Mouse (Mus musculus) MEL (cell line): ENCODE results near the gene Sh3d19.

Source experiments
- CTCF ChIP-seq, 3 experiments: IDR thresholded peaks in 2 of 3; conservative IDR thresholded peaks in 1 of 3; 2 replicates each; pipeline ENCODE4 v1.5.1; 2011 to 2012; ENCODE audit warnings: low read length in 3 of 3, low read depth in 2 of 3, mild to moderate bottlenecking in 2 of 3, improper control_type of control experiment in 1 of 3, inconsistent platforms in 1 of 3, mixed read lengths in 1 of 3, moderate library complexity in 1 of 3; ENCODE audit not compliant: control insufficient read depth in 1 of 3, insufficient read depth in 1 of 3, poor library complexity in 1 of 3, severe bottlenecking in 1 of 3
- EP300 ChIP-seq, 2 experiments: IDR thresholded peaks; 2 replicates each; pipeline ENCODE4 v1.6.1; 2011; ENCODE audit warnings: improper control_type of control experiment in 2 of 2, low read length in 2 of 2, low read depth in 1 of 2, mild to moderate bottlenecking in 1 of 2
- KAT2A ChIP-seq: conservative IDR thresholded peaks from 2 replicates; pipeline ENCODE4 v1.6.1; 2012; ENCODE audit warnings: low read depth, low read length, improper control_type of control experiment, inconsistent platforms
- MAFK ChIP-seq: IDR thresholded peaks from 2 replicates; pipeline ENCODE4 v1.6.1; 2011; ENCODE audit warnings: low read depth, mild to moderate bottlenecking, low read length, improper control_type of control experiment, borderline replicate concordance
- POLR2A ChIP-seq, 2 experiments: IDR thresholded peaks; 2 replicates each; pipeline ENCODE4 v1.6.1; 2011 to 2012; ENCODE audit warnings: low read length in 2 of 2, mild to moderate bottlenecking in 2 of 2, control low read depth in 1 of 2, improper control_type of control experiment in 1 of 2, low read depth in 1 of 2, moderate library complexity in 1 of 2; ENCODE audit not compliant: control insufficient read depth in 1 of 2, insufficient read depth in 1 of 2, poor library complexity in 1 of 2
- RCOR1 ChIP-seq: IDR thresholded peaks from 2 replicates; pipeline ENCODE4 v1.6.1; 2012; ENCODE audit warnings: low read depth, mild to moderate bottlenecking, inconsistent platforms, low read length, improper control_type of control experiment
- TAL1 ChIP-seq: IDR thresholded peaks from 2 replicates; pipeline ENCODE4 v1.6.1; 2012; ENCODE audit warnings: mild to moderate bottlenecking, inconsistent platforms, low read length, moderate library complexity, mixed read lengths

GRCm38 (mm10) chr3:86101956-86102355, 131.0 kb downstream of the Sh3d19 start:
- TF ChIP-seq CTCF (IDR thresholded peaks at IDR 0.05 in 2 of 3, conservative IDR thresholded peaks at IDR 0.05 in 1 of 3; ENCODE audit: control insufficient read depth in 1 of 3, insufficient read depth in 1 of 3, low read depth in 2 of 3, low read length in 3 of 3, poor library complexity in 1 of 3, severe bottlenecking in 1 of 3), result no peak
- TF ChIP-seq KAT2A, result no peak
- no peak for TF ChIP-seq POLR2A (IDR thresholded peaks at IDR 0.05; ENCODE audit: control insufficient read depth in 1 of 2, insufficient read depth in 1 of 2, low read depth in 1 of 2, low read length in 2 of 2, poor library complexity in 1 of 2)
- TF ChIP-seq EP300 (IDR thresholded peaks at IDR 0.05; ENCODE audit: low read depth in 1 of 2, low read length in 2 of 2), result no peak
- no peak for TF ChIP-seq TAL1
- TF ChIP-seq MAFK, result no peak
- no peak for TF ChIP-seq RCOR1
